Mouse (Mus musculus) lung, postnatal 14 days (tissue): ENCODE data around the gene Lcn12.

Source experiments
- DNase-seq: peaks from one replicate; pipeline ENCODE4 v3.0.0; 2021

The Lcn12 gene

DNA sequence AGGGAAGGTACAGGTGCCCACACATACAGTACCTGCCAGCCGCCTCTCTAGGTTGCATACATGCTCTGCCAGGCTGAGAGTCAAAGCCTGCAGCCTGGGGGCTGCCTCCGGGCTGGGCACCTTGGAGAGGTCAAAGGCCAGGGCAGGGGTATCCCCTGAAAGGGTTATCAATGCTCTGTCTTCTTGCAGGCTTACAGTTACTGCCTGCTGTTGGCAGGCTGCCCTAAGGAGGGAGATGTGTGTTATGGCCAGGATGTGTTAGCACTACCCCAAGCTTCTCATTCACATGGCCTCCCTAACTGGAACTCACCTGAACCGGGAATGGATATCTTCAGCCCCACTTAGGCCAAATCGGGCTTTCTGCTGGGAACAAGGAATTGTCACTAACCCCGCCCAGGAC lies 33.6 kb downstream of the Lcn12 start:
- no peak for DNase-seq

DNA sequence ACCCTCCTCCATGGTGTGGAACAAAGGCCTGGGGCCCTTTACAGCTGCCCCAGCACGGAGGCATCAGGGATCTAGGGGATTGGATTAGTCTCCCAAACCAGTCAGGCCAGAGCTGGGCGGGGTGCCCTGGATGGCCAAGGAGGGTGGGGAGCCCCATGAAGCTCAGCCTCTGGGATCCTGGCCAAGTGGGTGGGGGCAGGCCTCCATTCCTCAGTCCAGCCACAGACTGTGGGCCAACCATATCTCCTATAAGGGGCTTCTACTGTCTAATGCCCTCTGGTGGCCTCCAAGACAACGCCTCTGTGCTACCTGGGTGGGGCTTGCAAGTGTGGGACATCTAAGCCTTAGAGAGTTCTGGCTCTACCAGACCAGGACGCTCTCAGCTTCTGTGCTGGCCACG lies 34.8 kb downstream of the Lcn12 start:
- DNase-seq: peak; percentile 75

DNA sequence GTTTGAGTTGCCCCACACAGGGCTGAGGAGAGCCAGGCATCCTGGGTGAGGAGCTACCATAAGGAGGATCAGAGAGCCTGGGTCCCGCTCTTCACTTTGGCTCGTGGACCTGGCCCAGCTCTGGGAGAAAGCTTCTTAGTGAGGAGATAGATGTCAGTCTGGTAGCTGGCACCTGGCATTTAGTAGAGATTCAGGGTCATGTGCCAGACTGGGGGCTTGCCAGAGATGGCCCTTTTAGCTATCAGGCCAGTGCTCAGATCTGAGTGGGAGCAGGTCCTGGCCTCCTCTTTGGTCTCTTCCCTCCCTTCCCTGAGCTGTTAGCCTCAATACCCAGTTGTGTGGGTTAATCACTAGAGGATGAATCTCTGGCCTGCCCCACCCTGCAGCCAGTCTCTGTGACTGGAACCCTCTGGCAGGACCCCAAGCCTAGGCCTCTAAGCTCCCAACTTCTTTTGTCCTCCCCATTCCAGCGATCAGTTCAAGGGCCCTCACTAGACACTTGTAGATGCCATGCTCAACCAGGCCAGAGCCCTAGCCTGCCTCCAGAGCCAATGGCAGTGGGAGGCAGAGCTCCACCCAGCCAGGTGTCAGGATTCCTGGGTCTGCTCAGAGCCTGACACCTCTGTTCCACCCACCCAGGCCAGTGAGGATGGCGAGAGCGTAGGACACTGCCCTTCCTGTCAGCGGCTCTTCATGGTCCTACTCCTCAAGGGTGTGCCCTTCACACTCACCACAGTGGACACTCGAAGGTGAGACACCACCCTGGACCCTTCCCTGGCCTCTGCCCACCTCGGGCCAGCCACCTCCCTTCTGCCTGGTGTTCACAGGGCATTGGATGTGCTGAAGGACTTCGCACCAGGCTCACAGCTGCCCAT lies 36.5 kb downstream of the Lcn12 start:
- DNase-seq: peak; percentile 75

DNA sequence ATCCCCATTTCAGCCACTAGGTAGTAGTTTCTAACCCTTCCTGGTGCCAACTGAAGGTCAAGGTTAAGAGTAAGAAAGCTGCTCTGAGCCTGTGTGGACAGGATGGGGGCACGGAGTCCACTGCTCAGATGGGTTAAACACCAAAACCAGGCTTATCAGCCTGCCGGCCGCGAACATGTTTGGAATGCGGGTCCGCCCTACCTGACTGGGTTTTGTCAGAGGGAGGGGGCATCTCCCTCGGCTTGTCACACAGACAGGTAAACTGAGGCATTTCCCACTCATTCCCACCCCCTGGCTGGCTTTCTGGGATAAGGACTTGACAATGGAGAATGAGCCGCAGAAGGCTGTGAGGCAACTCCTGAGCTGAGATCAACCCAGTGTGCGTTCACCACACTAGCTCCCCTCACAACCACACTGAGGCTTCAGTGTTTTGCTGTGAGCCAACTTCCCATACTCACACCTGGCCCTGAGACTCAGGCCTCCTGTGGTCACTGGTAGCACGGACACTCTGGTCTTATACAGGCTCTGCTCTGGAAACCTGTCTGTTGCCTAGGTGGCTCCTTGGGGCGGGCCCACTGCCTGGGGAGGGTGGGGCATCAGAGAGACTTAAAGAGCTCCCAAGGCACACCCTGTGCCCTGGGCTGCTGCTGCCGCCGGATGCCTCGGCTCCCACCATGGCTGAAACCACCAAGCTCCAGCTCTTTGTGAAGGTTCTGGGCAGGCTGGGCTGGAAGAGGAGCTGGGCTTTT lies 37.3 kb downstream of the Lcn12 start, which contains the start of gene Clic3:
Clic3 (plus strand) TSS at position 634 of the 749 bp plus-strand sequence.
- peak; percentile 67 for DNase-seq

DNA sequence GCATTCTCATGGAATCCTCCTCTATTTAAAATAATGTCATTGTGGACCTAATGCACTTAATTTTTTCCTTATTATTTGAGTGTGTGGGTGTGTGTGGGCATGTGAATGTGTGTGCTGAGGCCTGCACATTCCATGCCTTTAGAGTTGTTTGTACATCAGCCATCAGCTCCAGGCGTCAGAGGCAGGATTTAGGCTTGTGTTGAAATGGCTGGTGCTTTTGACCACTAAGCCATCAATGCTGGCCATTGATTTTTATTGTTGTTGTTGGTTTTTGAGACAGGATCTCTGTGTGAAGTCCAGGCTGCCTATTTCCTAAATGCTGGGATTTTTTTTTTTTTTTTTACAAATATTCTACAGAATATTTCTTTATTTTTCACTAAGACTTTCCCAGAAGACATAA lies 40.8 kb downstream of the Lcn12 start:
- no peak for DNase-seq

DNA sequence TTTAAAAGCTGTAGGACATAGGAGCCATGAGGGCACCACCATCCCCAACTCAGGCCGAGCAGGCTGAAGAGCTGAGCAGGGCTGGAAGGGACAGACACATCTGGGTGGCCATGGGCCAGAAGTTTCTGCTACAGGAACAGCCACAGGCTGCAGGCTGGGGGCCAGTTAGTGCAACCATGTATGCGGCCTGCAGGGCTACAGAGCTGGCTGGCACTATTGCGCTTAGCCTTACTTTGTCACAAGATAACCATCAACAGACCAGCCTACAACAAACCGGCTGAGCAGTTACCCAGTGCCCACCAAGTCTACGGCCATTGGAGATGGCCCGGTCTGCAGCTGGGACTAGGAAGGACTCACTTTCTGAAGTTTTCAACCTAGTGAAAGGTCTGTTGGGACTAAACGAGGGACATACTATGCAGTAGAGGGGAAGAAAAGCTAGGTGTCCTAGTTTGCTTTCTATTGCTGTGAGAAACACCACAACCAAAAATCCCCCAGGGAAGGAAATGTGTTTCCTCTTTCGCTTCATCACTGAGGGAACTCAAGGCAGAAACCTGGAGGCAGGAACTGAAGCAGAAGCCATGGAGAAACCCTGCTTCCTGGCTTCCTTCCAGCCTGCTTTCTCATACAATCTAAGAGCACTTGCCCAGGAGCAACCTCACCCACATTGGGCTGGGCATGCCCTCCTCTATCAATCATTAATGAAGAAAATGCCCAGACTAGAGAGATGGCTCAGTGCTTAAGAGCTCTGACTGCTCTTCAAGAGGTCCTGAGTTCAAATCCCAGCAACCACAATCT lies 42.7 kb downstream of the Lcn12 start:
- no peak for DNase-seq

DNA sequence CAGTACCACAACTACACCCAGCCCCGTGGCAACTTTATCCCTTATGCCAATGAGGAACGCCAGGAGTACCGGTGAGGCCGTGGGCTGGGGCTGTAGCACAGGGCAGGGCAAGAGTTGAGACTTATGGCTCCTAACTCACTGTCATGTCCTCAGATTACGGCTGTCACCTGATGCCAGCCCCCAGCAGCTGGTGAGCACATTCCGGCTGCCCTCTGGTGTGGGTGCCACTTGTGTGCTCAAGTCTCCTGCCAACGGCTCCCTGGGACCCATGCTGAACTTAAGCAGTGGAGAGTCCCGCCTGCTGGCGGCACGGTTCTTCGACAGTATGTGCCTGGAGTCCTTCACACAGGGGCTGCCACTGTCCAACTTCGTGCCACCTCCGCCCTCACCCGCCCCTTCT lies 51.0 kb downstream of the Lcn12 start:
- DNase-seq: no peak

DNA sequence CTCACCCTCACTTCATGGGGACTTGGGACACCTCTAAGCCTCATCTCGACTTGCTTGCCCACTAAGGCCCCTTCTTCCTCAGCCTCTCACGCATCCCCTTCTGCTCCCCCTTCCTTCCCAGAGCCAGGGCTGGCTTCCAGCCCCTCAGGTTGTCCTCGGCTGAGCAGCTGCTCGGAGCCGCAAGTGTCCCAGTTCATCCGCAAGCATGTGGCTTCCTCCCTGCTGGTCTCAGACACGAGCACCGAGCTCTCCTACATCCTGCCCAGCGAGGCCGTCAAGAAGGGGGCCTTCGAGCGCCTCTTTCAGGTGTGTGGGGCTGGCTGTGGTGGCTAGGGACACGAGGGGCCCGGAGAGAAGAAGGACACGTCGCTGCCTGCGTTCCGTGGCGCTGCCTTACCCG lies 52.6 kb downstream of the Lcn12 start:
- no peak for DNase-seq
